In the genomic region with DNA sequence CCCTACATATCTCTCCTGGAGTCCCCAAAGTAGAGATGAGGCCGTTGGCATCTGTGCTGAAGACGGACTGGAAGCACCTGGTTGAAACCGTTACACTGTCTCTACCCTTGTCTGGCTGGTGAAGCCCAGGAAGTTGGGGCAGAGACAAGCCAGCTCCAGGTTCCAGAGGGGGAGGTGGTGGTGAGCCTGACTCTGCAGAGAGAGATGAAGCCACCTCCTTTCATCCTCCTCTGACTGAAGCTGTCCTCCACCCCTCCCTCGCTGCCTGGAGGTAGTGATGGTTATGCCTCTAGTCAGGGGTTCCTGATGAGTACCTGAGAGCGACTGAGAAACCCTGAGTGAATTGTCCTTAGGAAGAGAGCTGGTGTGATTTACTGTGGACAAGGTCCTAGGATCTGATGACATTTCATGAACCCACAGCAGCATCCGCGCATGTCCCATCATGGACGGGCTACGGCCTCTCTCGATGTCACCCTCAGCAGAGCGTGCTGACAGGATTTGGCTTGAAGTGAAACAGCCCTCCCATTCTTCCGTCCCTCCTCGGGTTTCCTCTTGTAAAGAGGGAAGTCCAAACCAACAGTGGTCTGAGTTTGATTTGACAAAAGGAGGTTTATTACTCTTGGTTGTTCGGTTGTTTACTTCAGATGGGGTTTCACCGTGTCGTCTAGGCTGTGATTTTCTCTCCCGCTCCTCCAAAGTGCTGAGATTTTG, we compare ENCODE assay signal across 25 mouse cellular contexts. TPM values are rescaled to one million over a fixed set of nuclear protein-coding genes. Genes with fewer than 3 reads are reported as not detected.
DNase-seq lines count a peak whose midpoint lies in the region; ATAC-seq and TF ChIP-seq lines count a peak whose summit lies in the region.
"Had no signal": no experiment of that assay in that cellular context is flagged by ENCODE, and none has a peak within 500 bp of the region (broad histone marks: within the 10 kb centered on the region; RNA-seq: fewer than 3 reads in every experiment).

No protein-coding gene starts in this region.

- no peak for TF ChIP-seq CTCF in kidney, postnatal 0 days (IDR thresholded peaks at IDR 0.05; ENCODE audit: low read depth)

- DNase-seq in kidney, postnatal 0 days (ENCODE audit: low spot score), result peak; percentile 42
- peak; percentile 66 for DNase-seq in T-cell, adult 2 months (ENCODE audit: low spot score)
- peak; percentile 76 for DNase-seq in thymus, postnatal 25 days
- DNase-seq in embryo, embryonic 10 days (ENCODE audit: low spot score), result no peak
- DNase-seq in ovary, adult 18-20 months (ENCODE audit: low spot score), result no peak
- no peak for DNase-seq in urinary bladder, postnatal 10 days (ENCODE audit: low spot score)
- DNase-seq: adrenal gland, adult 8-10 months; cerebellum, adult 11 months; cerebellum, postnatal 25 days; forebrain, postnatal 0 days; gastrocnemius, postnatal 10 days; kidney, postnatal 10 days; lung, postnatal 10 days; right cerebral cortex, postnatal 14 days had no signal

- ATAC-seq in kidney, postnatal 0 days (replicated peaks; ENCODE audit: low FRiP score, low read depth), result 0 out of 2 replicates have a peak, but pooled peaks have one; percentile 50
- ATAC-seq in kidney, embryonic 16.5 days (ENCODE audit: low FRiP score, low TSS enrichment), result no peak
- peak; percentile 45 for ATAC-seq in megakaryocyte-erythroid progenitor cell, adult 5-6 weeks (replicated peaks; ENCODE audit: low FRiP score, low TSS enrichment, poor library complexity, severe bottlenecking)
- ATAC-seq: forebrain, postnatal 0 days; intestine, embryonic 16.5 days had no signal

- 49% methylated on average over 17 of the region's 17 CpGs for WGBS in kidney, postnatal 0 days
- 54% methylated on average over 17 of the region's 17 CpGs for WGBS in kidney, embryonic 16.5 days

- H3K4me2 ChIP-seq in kidney, postnatal 0 days (ENCODE audit: low read length), result no peak overlapping the region
- no peak overlapping the region for H3K4me2 ChIP-seq in kidney, embryonic 16.5 days (replicated peaks; ENCODE audit: low read depth, low read length)
- H3K4me2 ChIP-seq: embryonic facial prominence, embryonic 12.5 days; hindbrain, embryonic 14.5 days; limb, embryonic 12.5 days; liver, embryonic 15.5 days; neural tube, embryonic 12.5 days had no signal

- no peaks in the 10 kb centered on the region for H3K9me3 ChIP-seq in kidney, postnatal 0 days (replicated peaks; ENCODE audit: low read length)
- no peaks in the 10 kb centered on the region for H3K9me3 ChIP-seq in kidney, embryonic 16.5 days (ENCODE audit: low read length)
- H3K9me3 ChIP-seq: embryonic facial prominence, embryonic 12.5 days; heart, embryonic 10.5 days; limb, embryonic 12.5 days; liver, embryonic 15.5 days; midbrain, embryonic 10.5 days; neural tube, embryonic 12.5 days had no signal

- no peaks in the 10 kb centered on the region for H3K36me3 ChIP-seq in kidney, postnatal 0 days (ENCODE audit: insufficient read depth, low read length)
- 0 out of 2 replicates have a peak, but pooled peaks cover 4% of the 10 kb centered on the region for H3K36me3 ChIP-seq in kidney, embryonic 16.5 days (ENCODE audit: insufficient read depth, low read length)
- H3K36me3 ChIP-seq: liver, embryonic 15.5 days had no signal

- no peak overlapping the region for H3K27ac ChIP-seq in kidney, postnatal 0 days
- H3K27ac ChIP-seq in kidney, embryonic 16.5 days (ENCODE audit: low read length), result no peak overlapping the region
- H3K27ac ChIP-seq: embryonic facial prominence, embryonic 12.5 days; heart, embryonic 10.5 days; hindbrain, embryonic 14.5 days; layer of hippocampus, adult 2 months; limb, embryonic 12.5 days; liver, embryonic 15.5 days; midbrain, embryonic 10.5 days; neural tube, embryonic 12.5 days had no signal

- 0 out of 2 replicates have a peak, but pooled peaks cover 4% of the 10 kb centered on the region for H3K4me1 ChIP-seq in kidney, postnatal 0 days (replicated peaks; ENCODE audit: insufficient read depth, low read length)
- no peaks in the 10 kb centered on the region for H3K4me1 ChIP-seq in kidney, embryonic 16.5 days (ENCODE audit: insufficient read depth, low read length)
- H3K4me1 ChIP-seq: limb, embryonic 12.5 days; neural tube, embryonic 12.5 days had no signal

- no peaks in the 10 kb centered on the region for H3K27me3 ChIP-seq in kidney, postnatal 0 days (ENCODE audit: insufficient read depth, low read length)
- H3K27me3 ChIP-seq in kidney, embryonic 16.5 days (ENCODE audit: insufficient read depth, low read length), result no peaks in the 10 kb centered on the region
- H3K27me3 ChIP-seq: liver, embryonic 15.5 days; neural tube, embryonic 12.5 days had no signal

- H3K4me3 ChIP-seq in kidney, postnatal 0 days (replicated peaks; ENCODE audit: low read depth, low read length), result no peak overlapping the region
- no peak overlapping the region for H3K4me3 ChIP-seq in kidney, embryonic 16.5 days (ENCODE audit: low read length)
- H3K4me3 ChIP-seq: embryonic facial prominence, embryonic 12.5 days; heart, embryonic 10.5 days; layer of hippocampus, adult 2 months; limb, embryonic 12.5 days; liver, embryonic 15.5 days; midbrain, embryonic 10.5 days; neural tube, embryonic 12.5 days had no signal

- H3K9ac ChIP-seq in kidney, postnatal 0 days (ENCODE audit: low read depth, low read length), result no peak overlapping the region
- H3K9ac ChIP-seq in kidney, embryonic 16.5 days (replicated peaks; ENCODE audit: low read length), result no peak overlapping the region
- H3K9ac ChIP-seq: embryonic facial prominence, embryonic 12.5 days; forebrain, postnatal 0 days; hindbrain, embryonic 14.5 days; limb, embryonic 12.5 days; liver, embryonic 15.5 days; neural tube, embryonic 12.5 days had no signal

RNA-seq across cellular contexts. Expression of gene Il20rb, which starts 28.5 kb away (rescaled TPM):
- polyA plus RNA-seq in kidney, postnatal 0 days (2015; fragmentation: Nextera tagmentation; extraction: Ambion mirVana), result 1.4 and 1.7 TPM in 2 replicates
- polyA plus RNA-seq in kidney, embryonic 16.5 days (2015; fragmentation: Nextera tagmentation; extraction: Ambion mirVana), result 0.75 and 1.1 TPM in 2 replicates
- total RNA-seq in megakaryocyte-erythroid progenitor cell, adult 5-6 weeks (2014; fragmentation: Nextera tagmentation), result 1.9 and 2.1 TPM in 2 replicates
- total RNA-seq in megakaryocyte-erythroid progenitor cell, adult 5-6 weeks (2017), result 0.65 and 2.0 TPM in 2 replicates

Comparison
In these comparisons a context has a peak if more than half of its experiments do, and no peak if none do; other contexts are left out.
1. DNase-seq: peak in kidney, postnatal 0 days (single experiment), T-cell, adult 2 months (single experiment) and thymus, postnatal 25 days (single experiment); none in embryo, embryonic 10 days (single experiment), ovary, adult 18-20 months (single experiment) and urinary bladder, postnatal 10 days (single experiment).